Mouse (Mus musculus) kidney, embryonic 16.5 days (tissue): ENCODE measurements around the gene Gm17949. TPM values are rescaled to one million over a fixed set of nuclear protein-coding genes. Genes with fewer than 3 reads are reported as not detected.
A peak's percentile ranks its signal among the peaks of the same experiment; 100 is the strongest.

Source experiments
- ATAC-seq: fragments of 200-750 bp; cut with Nextera tagmentation; 2 replicates; pipeline ENCODE4 v1.8.0; 2017; ENCODE audit warnings: moderate TSS enrichment; ENCODE audit not compliant: low FRiP score, low TSS enrichment
- H3K27ac ChIP-seq: fragments of 300-500 bp; sonication (generic); 2 replicates; pipeline ENCODE4 v1.5.1; 2014; ENCODE audit warnings: low read length
- H3K27me3 ChIP-seq: fragments of 300-500 bp; sonication (generic); 2 replicates; pipeline ENCODE4 v1.6.1; 2014; ENCODE audit warnings: low read length, control low read depth, mixed read lengths; ENCODE audit not compliant: insufficient read depth
- H3K36me3 ChIP-seq: fragments of 300-500 bp; sonication (generic); 2 replicates; pipeline ENCODE4 v1.6.1; 2014; ENCODE audit warnings: low read length, control low read depth, mixed read lengths; ENCODE audit not compliant: insufficient read depth
- H3K4me1 ChIP-seq: fragments of 300-500 bp; sonication (generic); 2 replicates; pipeline ENCODE4 v1.6.1; 2014; ENCODE audit warnings: low read length, control low read depth, mixed read lengths; ENCODE audit not compliant: insufficient read depth
- H3K4me2 ChIP-seq: fragments of 300-500 bp; sonication (generic); replicated peaks from 2 replicates; pipeline ENCODE4 v1.6.1; 2014; ENCODE audit warnings: low read depth, low read length
- H3K4me3 ChIP-seq: fragments of 300-500 bp; sonication (generic); 2 replicates; pipeline ENCODE4 v1.5.1; 2014; ENCODE audit warnings: mild to moderate bottlenecking, low read length
- H3K9ac ChIP-seq: fragments of 300-500 bp; sonication (generic); replicated peaks from 2 replicates; pipeline ENCODE4 v1.6.1; 2014; ENCODE audit warnings: low read length
- H3K9me3 ChIP-seq: fragments of 300-500 bp; sonication (generic); 2 replicates; pipeline ENCODE4 v1.6.1; 2016; ENCODE audit warnings: low read length, control low read depth
- WGBS: fragments of 180-500 bp; shearing (Covaris S2); extraction: QIAGEN DNeasy Blood & Tissue Kit; methylation state at CpG from one replicate; pipeline ENCODE4 v1.1.7; 2014; 5-methylcytosine and 5-hydroxymethylcytosine counted together
- polyA plus RNA-seq: library from polyadenylated mRNA; unstranded; fragments of >200 nt; fragmentation: Nextera tagmentation; extraction: Ambion mirVana; gene quantifications from 2 replicates; pipeline ENCODE4 v1.2.1, GENCODE M21; 2015

Gm17949 gene
- polyA plus RNA-seq, 1 experiment from 2014 or later = 0.80 TPM

DNA sequence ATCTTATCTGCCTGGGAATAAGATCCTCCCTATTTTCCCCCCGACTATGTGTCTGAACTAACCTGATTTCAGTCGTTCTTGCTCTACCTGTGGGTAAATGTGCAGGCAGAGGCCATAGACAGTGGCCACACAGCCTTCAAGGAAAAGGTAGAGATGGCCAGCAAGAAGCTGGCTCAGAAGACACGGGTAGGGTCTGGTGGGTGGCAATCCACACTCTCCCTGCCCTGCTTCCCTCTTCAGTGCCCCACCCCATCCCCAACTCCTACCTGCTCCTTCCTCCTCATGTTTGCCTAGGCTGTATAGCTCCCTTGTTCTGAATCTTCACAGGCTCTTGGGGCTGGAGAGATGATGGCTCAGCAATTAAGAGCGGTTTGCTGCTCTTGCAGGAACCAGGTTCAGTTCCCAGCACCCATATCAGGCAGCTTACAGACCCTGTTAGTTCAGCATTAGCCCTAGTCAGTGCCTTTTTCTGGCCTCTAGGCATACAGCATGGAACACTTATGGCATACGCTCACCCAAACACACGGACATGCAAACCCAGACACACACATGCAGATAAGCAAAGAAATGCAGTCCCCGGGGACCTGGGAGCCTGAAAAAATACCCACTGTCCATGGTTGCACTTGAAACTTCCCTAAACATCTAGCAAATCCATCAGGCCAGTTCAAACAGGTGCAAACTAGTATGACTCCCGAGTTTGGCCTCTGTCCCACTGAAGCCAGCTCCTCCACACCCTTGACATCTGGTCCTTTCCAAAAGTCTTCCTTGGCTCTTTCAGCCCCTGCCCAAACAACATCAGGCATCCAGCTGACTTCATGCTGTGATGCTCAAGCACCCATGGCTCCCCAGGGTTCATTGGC lies 34.5 kb upstream of the Gm17949 start:
- H3K4me1 ChIP-seq = no peaks in the 10 kb centered on the region
- H3K36me3 ChIP-seq = no peaks in the 10 kb centered on the region
- no peak overlapping the region for H3K9ac ChIP-seq
- H3K27me3 ChIP-seq = no peaks in the 10 kb centered on the region
- no peak overlapping the region for H3K4me2 ChIP-seq
- H3K9me3 ChIP-seq = no peaks in the 10 kb centered on the region
- WGBS = 79% methylated on average over 8 of the region's 8 CpGs
- no peak overlapping the region for H3K27ac ChIP-seq
- ATAC-seq = no peak
- no peak overlapping the region for H3K4me3 ChIP-seq

DNA sequence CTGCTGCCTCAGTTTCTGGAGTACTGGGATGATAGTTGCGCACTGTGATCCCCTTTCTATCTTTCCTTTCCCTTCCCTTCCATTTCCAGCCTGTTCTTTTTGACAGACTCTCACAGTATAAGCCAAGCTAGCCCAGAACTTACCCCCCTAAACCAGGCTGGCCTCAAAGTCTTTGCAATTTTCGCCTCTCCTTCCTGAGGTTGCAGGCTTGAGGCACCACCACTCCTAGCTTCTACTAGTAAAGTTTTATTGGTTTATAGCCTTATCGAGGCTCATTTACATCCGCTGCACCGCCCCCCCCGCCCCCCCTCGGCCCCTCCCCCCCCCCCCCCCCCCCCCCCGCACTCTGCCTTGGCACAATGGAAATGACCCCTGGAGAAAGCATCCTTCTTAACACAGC lies 31.7 kb upstream of the Gm17949 start:
- Histone ChIP-seq H3K9ac (no peak overlapping the region), H3K4me3 (no peak overlapping the region), H3K4me2 (no peak overlapping the region), H3K9me3 (no peaks in the 10 kb centered on the region), H3K4me1 (no peaks in the 10 kb centered on the region), H3K27me3 (no peaks in the 10 kb centered on the region), H3K27ac (no peak overlapping the region), H3K36me3 (no peaks in the 10 kb centered on the region)
- 14% methylated on average over 7 of the region's 8 CpGs for WGBS
- ATAC-seq = no peak

DNA sequence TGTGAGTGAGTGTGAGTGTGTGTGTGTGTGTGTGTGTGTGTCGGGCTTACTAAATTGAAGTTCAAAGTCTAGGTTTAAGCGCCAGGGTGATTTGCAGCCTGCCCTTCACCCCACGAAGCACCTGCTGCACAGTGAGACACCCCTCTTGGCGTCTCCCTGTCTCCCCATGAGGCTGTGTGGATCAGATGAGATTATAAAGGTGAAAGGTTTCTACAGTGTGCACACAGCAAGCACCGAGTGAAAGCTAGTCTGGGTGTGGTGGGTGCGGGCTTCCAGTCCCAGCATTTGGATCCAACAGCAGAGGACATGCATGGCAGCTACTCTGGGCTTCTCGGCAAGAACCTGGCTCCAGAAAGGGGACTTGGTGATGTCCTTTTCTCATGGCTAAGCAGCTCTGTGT lies 30.2 kb upstream of the Gm17949 start:
- 62% methylated on average over 7 of the region's 7 CpGs for WGBS
- Histone ChIP-seq H3K36me3 (no peaks in the 10 kb centered on the region), H3K9ac (no peak overlapping the region), H3K27ac (no peak overlapping the region), H3K4me3 (no peak overlapping the region), H3K9me3 (no peaks in the 10 kb centered on the region), H3K4me1 (no peaks in the 10 kb centered on the region), H3K27me3 (no peaks in the 10 kb centered on the region), H3K4me2 (no peak overlapping the region)
- ATAC-seq = no peak

DNA sequence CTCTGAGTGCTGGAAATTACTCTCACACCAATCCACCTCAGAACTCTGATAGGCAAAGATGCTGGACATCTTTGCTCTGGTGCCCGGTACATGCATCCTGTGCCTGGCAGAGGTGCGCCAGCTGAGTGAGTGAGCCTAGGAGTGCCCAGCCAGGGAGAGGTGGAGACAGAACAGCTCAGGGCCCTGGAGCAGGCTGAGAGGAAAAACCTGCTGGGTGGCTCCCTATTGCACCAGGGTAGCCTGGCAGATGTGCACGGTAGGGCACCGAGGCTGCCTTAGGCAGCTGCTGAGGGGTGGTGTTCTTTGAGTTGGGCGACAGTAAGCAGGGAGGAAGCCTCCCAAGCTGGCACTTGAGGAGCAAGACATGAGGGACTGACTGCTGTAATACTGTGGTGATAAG lies 29.3 kb upstream of the Gm17949 start, which contains the start of gene Acer1:
Gene Acer1, minus strand, starts transcription at position 114 of the 400 bp plus-strand sequence.
- WGBS = 85% methylated on average over 5 of the region's 5 CpGs

DNA sequence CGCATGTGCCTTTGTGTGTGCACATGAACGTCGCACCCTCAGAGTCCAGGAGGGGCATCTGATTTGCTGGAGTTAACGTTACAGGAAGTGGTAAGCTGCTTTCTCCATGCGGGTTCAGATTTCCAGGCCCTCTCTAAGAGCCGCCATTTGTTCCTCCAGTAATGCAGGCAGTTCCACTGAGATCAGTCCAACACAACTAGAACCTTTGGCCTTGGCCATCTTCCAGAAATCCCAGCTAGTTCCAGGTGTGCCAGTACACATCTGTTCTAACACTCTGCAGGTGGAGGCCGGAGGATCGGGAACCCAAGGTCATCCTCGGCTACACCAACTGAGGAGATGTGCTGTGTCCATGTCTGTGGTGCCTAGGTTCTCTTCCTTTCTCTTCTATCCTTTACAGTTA lies 26.4 kb upstream of the Gm17949 start:
- Histone ChIP-seq H3K4me2 (no peak overlapping the region), H3K9ac (no peak overlapping the region), H3K4me3 (no peak overlapping the region), H3K27ac (no peak overlapping the region), H3K36me3 (no peaks in the 10 kb centered on the region), H3K4me1 (no peaks in the 10 kb centered on the region), H3K27me3 (no peaks in the 10 kb centered on the region), H3K9me3 (no peaks in the 10 kb centered on the region)
- WGBS = 78% methylated on average over 9 of the region's 9 CpGs
- no peak for ATAC-seq

More for the DNA sequence above, 29.3 kb upstream of the Gm17949 start, which contains the start of gene Acer1:
- no peak for ATAC-seq
- no peak within 1 kb of the TSS for H3K27ac ChIP-seq
- no peaks in the 10 kb centered on the region for H3K4me1 ChIP-seq
- H3K4me2 ChIP-seq = no peak within 1 kb of the TSS
- H3K9ac ChIP-seq = no peak within 1 kb of the TSS
- H3K27me3 ChIP-seq = no peaks in the 10 kb centered on the region
- H3K9me3 ChIP-seq = no peaks in the 10 kb centered on the region
- no peak within 1 kb of the TSS for H3K4me3 ChIP-seq
- no peaks in the 10 kb centered on the region for H3K36me3 ChIP-seq

DNA sequence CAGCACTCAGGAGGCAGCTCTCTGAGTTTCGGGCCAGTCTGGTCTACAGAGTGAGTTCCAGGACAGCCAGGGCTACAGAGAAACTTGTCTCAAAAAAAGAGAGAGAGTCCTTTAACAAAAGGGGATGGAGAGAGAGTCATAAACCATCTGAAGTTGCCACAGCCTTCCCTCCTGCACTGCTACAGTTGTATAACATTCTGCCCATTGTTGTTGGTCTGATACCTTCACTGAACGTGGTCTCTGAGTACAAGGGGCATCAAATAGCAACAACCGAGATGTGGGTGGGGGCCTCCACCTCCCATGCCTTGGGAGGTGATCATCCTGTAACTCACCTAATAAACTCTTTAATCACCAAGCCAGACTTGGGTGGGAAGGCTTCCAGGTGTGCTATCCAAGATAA lies 25.6 kb upstream of the Gm17949 start:
- H3K9ac ChIP-seq = no peak overlapping the region
- no peaks in the 10 kb centered on the region for H3K9me3 ChIP-seq
- no peak overlapping the region for H3K4me3 ChIP-seq
- H3K36me3 ChIP-seq = no peaks in the 10 kb centered on the region
- 63% methylated on average over 3 of the region's 3 CpGs for WGBS
- H3K4me1 ChIP-seq = peaks cover under 1% of the 10 kb centered on the region; the same call in 1 of the 2 replicates
- H3K27ac ChIP-seq = no peak overlapping the region
- ATAC-seq = no peak
- H3K4me2 ChIP-seq = no peak overlapping the region
- no peaks in the 10 kb centered on the region for H3K27me3 ChIP-seq

DNA sequence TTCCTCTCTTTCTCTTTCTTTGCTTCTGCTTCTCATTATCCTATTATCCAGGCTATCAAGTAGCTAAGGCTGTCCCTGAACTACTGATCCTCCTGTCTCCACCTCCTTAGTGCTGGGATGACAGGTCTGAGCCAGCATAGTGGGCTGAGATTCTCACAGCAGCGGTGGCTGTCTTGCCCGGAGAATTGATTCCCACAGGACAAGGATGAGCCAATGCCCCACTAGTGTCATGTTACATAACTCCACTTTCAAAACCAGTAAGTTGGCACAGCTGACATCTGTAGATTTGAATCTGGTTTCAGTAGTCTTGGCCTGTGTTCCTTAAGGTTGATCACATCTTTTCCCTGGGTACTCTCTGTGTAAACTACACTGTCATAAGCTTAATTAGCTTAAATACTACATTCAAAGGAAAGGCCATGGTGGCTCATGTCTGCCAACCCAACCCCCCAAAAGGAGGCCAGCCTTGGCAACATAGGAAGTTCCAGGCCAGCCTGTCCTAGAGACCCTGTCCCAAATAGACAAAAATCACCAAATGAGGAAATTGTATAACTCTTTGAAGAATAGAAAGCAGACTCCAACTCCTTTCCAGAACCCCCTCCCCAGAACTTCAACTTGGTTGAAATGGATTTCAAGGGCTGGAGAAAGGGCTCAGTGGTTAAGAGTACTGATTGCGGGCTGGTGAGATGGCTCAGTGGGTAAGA lies 25.0 kb upstream of the Gm17949 start:
- Histone ChIP-seq H3K4me2 (no peak overlapping the region), H3K9me3 (no peaks in the 10 kb centered on the region), H3K4me1 (peaks cover 6% of the 10 kb centered on the region), H3K27me3 (no peaks in the 10 kb centered on the region), H3K9ac (no peak overlapping the region), H3K4me3 (no peak overlapping the region), H3K36me3 (no peaks in the 10 kb centered on the region), H3K27ac (no peak overlapping the region)
- 85% methylated on average over 3 of the region's 3 CpGs for WGBS
- no peak for ATAC-seq

DNA sequence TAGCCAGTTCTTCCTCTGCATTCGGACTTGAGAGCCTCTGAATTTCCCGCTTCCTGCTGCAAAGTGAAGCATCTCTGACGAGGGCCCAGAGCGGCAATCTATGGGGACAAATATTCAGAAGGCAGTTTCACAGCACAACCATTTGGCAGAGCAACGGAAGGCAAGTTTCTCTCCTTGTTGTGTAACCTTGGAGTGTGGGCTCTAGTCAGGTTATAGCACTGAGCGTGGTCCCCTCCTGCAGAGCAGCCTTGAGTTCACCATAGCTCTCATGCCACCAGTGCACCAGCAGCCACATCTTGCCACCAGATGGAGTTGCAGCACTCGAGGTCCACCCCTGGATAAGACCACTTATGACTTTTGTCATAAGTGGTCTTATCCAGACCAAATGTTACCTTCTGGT lies 22.8 kb upstream of the Gm17949 start:
- no peak overlapping the region for H3K27ac ChIP-seq
- no peaks in the 10 kb centered on the region for H3K27me3 ChIP-seq
- WGBS = 88% methylated on average over 7 of the region's 7 CpGs
- H3K9me3 ChIP-seq = no peaks in the 10 kb centered on the region
- H3K36me3 ChIP-seq = peaks cover 14% of the 10 kb centered on the region
- H3K4me1 ChIP-seq = peaks cover 6% of the 10 kb centered on the region
- no peak overlapping the region for H3K4me3 ChIP-seq
- H3K4me2 ChIP-seq = no peak overlapping the region
- no peak for ATAC-seq
- H3K9ac ChIP-seq = no peak overlapping the region

DNA sequence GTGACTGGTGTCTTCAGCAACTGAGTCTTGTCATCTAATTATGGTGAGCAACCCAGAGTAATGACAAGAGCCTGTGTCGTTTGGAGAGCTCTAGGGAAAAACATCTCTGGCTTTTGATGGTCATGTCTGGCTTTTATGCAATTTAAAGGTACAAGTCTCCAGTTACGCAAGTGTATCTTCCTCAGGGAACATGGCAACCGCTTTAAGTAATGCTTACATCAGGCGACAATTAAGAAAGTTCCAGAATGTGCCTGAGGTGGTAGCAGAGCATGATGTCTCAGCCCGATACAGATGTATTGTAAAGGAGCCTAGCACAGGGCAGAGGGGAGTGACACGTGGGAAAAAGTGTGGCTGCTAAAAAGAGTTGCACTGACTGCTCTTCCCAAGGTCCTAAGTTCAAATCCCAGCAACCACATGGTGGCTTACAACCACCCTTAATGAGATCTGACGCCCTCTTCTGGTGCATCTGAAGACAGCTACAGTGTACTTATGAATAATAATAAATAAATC lies 22.3 kb upstream of the Gm17949 start:
- Histone ChIP-seq H3K9me3 (no peaks in the 10 kb centered on the region), H3K9ac (peak overlapping the region; percentile 91; the same call in 1 of the 2 replicates), H3K36me3 (peaks cover 19% of the 10 kb centered on the region), H3K4me3 (peak overlapping the region; percentile 96), H3K4me2 (peak overlapping the region; percentile 84), H3K4me1 (peaks cover 6% of the 10 kb centered on the region), H3K27ac (no peak overlapping the region), H3K27me3 (no peaks in the 10 kb centered on the region)
- 73% methylated on average over 7 of the region's 7 CpGs for WGBS
- no peak for ATAC-seq
